Mouse (Mus musculus) lung, adult 18-20 months (tissue): ENCODE measurements around the gene Dlx5.

Source experiments
- DNase-seq, 2 experiments: peaks; one replicate each; pipeline ENCODE4 v3.0.0; 2022; ENCODE audit warnings: mixed read lengths in 2 of 2

Gene Dlx5

GRCm38 (mm10) chr6:6859111-6859949 is 22.6 kb downstream of the Dlx5 start:
- DNase-seq, result no peak

GRCm38 (mm10) chr6:6858571-6858970 is 23.3 kb downstream of the Dlx5 start:
- DNase-seq, result no peak

GRCm38 (mm10) chr6:6857766-6858165 is 24.1 kb downstream of the Dlx5 start:
- no peak for DNase-seq

GRCm38 (mm10) chr6:6856881-6857280 is 25.0 kb downstream of the Dlx5 start:
- DNase-seq, result no peak

GRCm38 (mm10) chr6:6856316-6856715 is 25.6 kb downstream of the Dlx5 start:
- DNase-seq, result no peak

- DNase-seq, result no peak
Measured at GRCm38 (mm10) chr6:6855746-6856185, 26.1 kb downstream of the Dlx5 start.

- DNase-seq, result no peak
Measured at GRCm38 (mm10) chr6:6854902-6855745, 26.8 kb downstream of the Dlx5 start.

- no peak for DNase-seq
Measured at GRCm38 (mm10) chr6:6854176-6854575, 27.7 kb downstream of the Dlx5 start.

GRCm38 (mm10) chr6:6852944-6853343 is 28.9 kb downstream of the Dlx5 start:
- DNase-seq, result no peak

GRCm38 (mm10) chr6:6851166-6851565 is 30.7 kb downstream of the Dlx5 start:
- DNase-seq, result no peak

- DNase-seq, result no peak
Measured at GRCm38 (mm10) chr6:6850324-6851060, 31.4 kb downstream of the Dlx5 start.

- DNase-seq, result no peak
Measured at GRCm38 (mm10) chr6:6849744-6850143, 32.1 kb downstream of the Dlx5 start.

- DNase-seq, result no peak
Measured at GRCm38 (mm10) chr6:6848541-6848940, 33.3 kb downstream of the Dlx5 start.

GRCm38 (mm10) chr6:6833301-6833700 is 48.6 kb downstream of the Dlx5 start:
- DNase-seq, result no peak

- DNase-seq, result no peak
Measured at GRCm38 (mm10) chr6:6830446-6830845, 51.4 kb downstream of the Dlx5 start.
